Mouse (Mus musculus): Measurements from ENCODE around the gene Itga9. TPM values are rescaled to one million over a fixed set of nuclear protein-coding genes. Genes with fewer than 3 reads are reported as not detected.
A peak's percentile ranks its signal among the peaks of the same experiment; 100 is the strongest.

Gene Itga9
- polyA plus RNA-seq, 1 experiment from 2014 or later: 23.8 TPM

- H3K27me3 ChIP-seq: no peaks in the 10 kb centered on the region
- H3K9ac ChIP-seq: no peak overlapping the region
- no peak overlapping the region for H3K4me3 ChIP-seq
- no peaks in the 10 kb centered on the region for H3K9me3 ChIP-seq
- ATAC-seq (ENCODE audit: borderline replicate concordance, extremely low read depth, low FRiP score, low TSS enrichment): no peak; the same call in 1 of the 2 replicates
- H3K36me3 ChIP-seq: no peaks in the 10 kb centered on the region
- H3K27ac ChIP-seq: peak overlapping the region; percentile 83
- peaks cover 58% of the 10 kb centered on the region for H3K4me1 ChIP-seq
- H3K4me2 ChIP-seq: no peak overlapping the region
- WGBS: 51% methylated on average over 8 of the region's 8 CpGs
Observed at GRCm38 (mm10) chr9:118698191-118698590, 91.7 kb downstream of the Itga9 start.

GRCm38 (mm10) chr9:118699716-118700115 is 93.2 kb downstream of the Itga9 start:
- Histone ChIP-seq H3K4me1 (peaks cover 50% of the 10 kb centered on the region), H3K27me3 (no peaks in the 10 kb centered on the region), H3K4me3 (no peak overlapping the region), H3K9ac (no peak overlapping the region), H3K9me3 (no peaks in the 10 kb centered on the region), H3K4me2 (no peak overlapping the region), H3K36me3 (no peaks in the 10 kb centered on the region), H3K27ac (peak overlapping the region; percentile 83)
- WGBS: 46% methylated on average over 4 of the region's 4 CpGs
- ATAC-seq (ENCODE audit: borderline replicate concordance, extremely low read depth, low FRiP score, low TSS enrichment): peak; percentile 69

GRCm38 (mm10) chr9:118700889-118701288 is 94.4 kb downstream of the Itga9 start:
- no peaks in the 10 kb centered on the region for H3K9me3 ChIP-seq
- H3K27me3 ChIP-seq: no peaks in the 10 kb centered on the region
- H3K4me2 ChIP-seq: 0 out of 2 replicates have a peak overlapping the region, but pooled peaks have one; percentile 11
- no peaks in the 10 kb centered on the region for H3K36me3 ChIP-seq
- ATAC-seq (ENCODE audit: borderline replicate concordance, extremely low read depth, low FRiP score, low TSS enrichment): peak; percentile 34; the same call in 1 of the 2 replicates
- H3K4me1 ChIP-seq: peaks cover 62% of the 10 kb centered on the region
- H3K4me3 ChIP-seq: no peak overlapping the region
- no peak overlapping the region for H3K9ac ChIP-seq
- 23% methylated on average over 12 of the region's 12 CpGs for WGBS
- H3K27ac ChIP-seq: peak overlapping the region; percentile 83

GRCm38 (mm10) chr9:118701791-118702190 is 95.3 kb downstream of the Itga9 start:
- H3K4me2 ChIP-seq: 0 out of 2 replicates have a peak overlapping the region, but pooled peaks have one; percentile 11
- WGBS: 59% methylated on average over 2 of the region's 2 CpGs
- peak overlapping the region; percentile 83 for H3K27ac ChIP-seq
- no peaks in the 10 kb centered on the region for H3K9me3 ChIP-seq
- H3K4me1 ChIP-seq: peaks cover 71% of the 10 kb centered on the region
- no peak overlapping the region for H3K4me3 ChIP-seq
- no peak for ATAC-seq (ENCODE audit: borderline replicate concordance, extremely low read depth, low FRiP score, low TSS enrichment)
- H3K36me3 ChIP-seq: no peaks in the 10 kb centered on the region
- H3K27me3 ChIP-seq: no peaks in the 10 kb centered on the region
- H3K9ac ChIP-seq: no peak overlapping the region

GRCm38 (mm10) chr9:118703146-118703545 is 96.7 kb downstream of the Itga9 start:
- H3K4me3 ChIP-seq: no peak overlapping the region
- no peak for ATAC-seq (ENCODE audit: borderline replicate concordance, extremely low read depth, low FRiP score, low TSS enrichment)
- H3K9me3 ChIP-seq: no peaks in the 10 kb centered on the region
- H3K4me2 ChIP-seq: no peak overlapping the region
- no peaks in the 10 kb centered on the region for H3K36me3 ChIP-seq
- no peak overlapping the region for H3K27ac ChIP-seq
- no peaks in the 10 kb centered on the region for H3K27me3 ChIP-seq
- 94% methylated on average over 3 of the region's 3 CpGs for WGBS
- no peak overlapping the region for H3K9ac ChIP-seq
- H3K4me1 ChIP-seq: peaks cover 67% of the 10 kb centered on the region

- H3K9ac ChIP-seq: no peak overlapping the region
- H3K27ac ChIP-seq: peak overlapping the region; percentile 34
- H3K4me2 ChIP-seq: 0 out of 2 replicates have a peak overlapping the region, but pooled peaks have one; percentile 13
- H3K4me3 ChIP-seq: no peak overlapping the region
- no peak for ATAC-seq (ENCODE audit: borderline replicate concordance, extremely low read depth, low FRiP score, low TSS enrichment)
- H3K4me1 ChIP-seq: peaks cover 47% of the 10 kb centered on the region
- H3K36me3 ChIP-seq: no peaks in the 10 kb centered on the region
- WGBS: 45% methylated on average over 14 of the region's 14 CpGs
- no peaks in the 10 kb centered on the region for H3K9me3 ChIP-seq
- H3K27me3 ChIP-seq: no peaks in the 10 kb centered on the region
Observed at GRCm38 (mm10) chr9:118705381-118706074, 99.0 kb downstream of the Itga9 start.

- ATAC-seq (ENCODE audit: borderline replicate concordance, extremely low read depth, low FRiP score, low TSS enrichment): no peak; the same call in 1 of the 2 replicates
- H3K4me2 ChIP-seq: no peak overlapping the region
- 31% methylated on average over 18 of the region's 18 CpGs for WGBS
Observed at GRCm38 (mm10) chr9:118706176-118706975, 99.9 kb downstream of the Itga9 start.

GRCm38 (mm10) chr9:118710625-118711024 is 104.1 kb downstream of the Itga9 start:
- Histone ChIP-seq H3K4me3 (no peak overlapping the region), H3K9ac (no peak overlapping the region), H3K27ac (no peak overlapping the region), H3K27me3 (no peaks in the 10 kb centered on the region), H3K9me3 (no peaks in the 10 kb centered on the region), H3K36me3 (no peaks in the 10 kb centered on the region), H3K4me1 (peaks cover 33% of the 10 kb centered on the region), H3K4me2 (no peak overlapping the region)
- no peak for ATAC-seq (ENCODE audit: borderline replicate concordance, extremely low read depth, low FRiP score, low TSS enrichment)
- WGBS: 67% methylated on average over 9 of the region's 9 CpGs

More at GRCm38 (mm10) chr9:118706176-118706975, 99.9 kb downstream of the Itga9 start:
- Histone ChIP-seq H3K9me3 (no peaks in the 10 kb centered on the region), H3K9ac (no peak overlapping the region), H3K4me3 (no peak overlapping the region), H3K4me1 (peaks cover 38% of the 10 kb centered on the region), H3K27me3 (no peaks in the 10 kb centered on the region), H3K27ac (peak overlapping the region; percentile 34), H3K36me3 (no peaks in the 10 kb centered on the region)

GRCm38 (mm10) chr9:118711749-118712148 is 105.3 kb downstream of the Itga9 start:
- Histone ChIP-seq H3K27me3 (no peaks in the 10 kb centered on the region), H3K9me3 (no peaks in the 10 kb centered on the region), H3K9ac (no peak overlapping the region), H3K4me1 (peaks cover 29% of the 10 kb centered on the region), H3K36me3 (no peaks in the 10 kb centered on the region), H3K27ac (no peak overlapping the region), H3K4me3 (no peak overlapping the region), H3K4me2 (no peak overlapping the region)
- WGBS: 67% methylated on average over 11 of the region's 11 CpGs
- ATAC-seq (ENCODE audit: borderline replicate concordance, extremely low read depth, low FRiP score, low TSS enrichment): no peak

- Histone ChIP-seq H3K27me3 (no peaks in the 10 kb centered on the region), H3K4me1 (peaks cover 29% of the 10 kb centered on the region), H3K36me3 (no peaks in the 10 kb centered on the region), H3K4me3 (no peak overlapping the region), H3K9ac (no peak overlapping the region), H3K4me2 (no peak overlapping the region), H3K27ac (no peak overlapping the region), H3K9me3 (no peaks in the 10 kb centered on the region)
- no peak for ATAC-seq (ENCODE audit: borderline replicate concordance, extremely low read depth, low FRiP score, low TSS enrichment)
- WGBS: 47% methylated on average over 8 of the region's 8 CpGs
Observed at GRCm38 (mm10) chr9:118713515-118713914, 107.0 kb downstream of the Itga9 start.

GRCm38 (mm10) chr9:118714536-118714935 is 108.0 kb downstream of the Itga9 start:
- WGBS: 80% methylated on average over 5 of the region's 5 CpGs
- Histone ChIP-seq H3K4me3 (no peak overlapping the region), H3K27ac (no peak overlapping the region), H3K27me3 (no peaks in the 10 kb centered on the region), H3K36me3 (no peaks in the 10 kb centered on the region), H3K4me2 (no peak overlapping the region), H3K9me3 (no peaks in the 10 kb centered on the region), H3K9ac (no peak overlapping the region), H3K4me1 (peaks cover 29% of the 10 kb centered on the region)
- no peak for ATAC-seq (ENCODE audit: borderline replicate concordance, extremely low read depth, low FRiP score, low TSS enrichment)

Data from lung, embryonic 15.5 days (tissue).